Mouse (Mus musculus) testis, adult 2 months (tissue): Measurements from ENCODE around the gene Adgrv1.

Source experiments
- CTCF ChIP-seq: fragments of 200-500 bp; IDR thresholded peaks from 2 replicates; pipeline ENCODE4 v1.5.1; 2012; ENCODE audit warnings: low read depth, mild to moderate bottlenecking, inconsistent platforms, low read length, moderate library complexity; ENCODE audit not compliant: control insufficient read depth, insufficient read depth, insufficient replicate concordance
- POLR2A ChIP-seq: fragments of 200-500 bp; IDR thresholded peaks from 2 replicates; pipeline ENCODE4 v1.6.1; 2012; ENCODE audit warnings: low read depth, mild to moderate bottlenecking, inconsistent platforms, low read length, moderate library complexity; ENCODE audit not compliant: control insufficient read depth

DNA sequence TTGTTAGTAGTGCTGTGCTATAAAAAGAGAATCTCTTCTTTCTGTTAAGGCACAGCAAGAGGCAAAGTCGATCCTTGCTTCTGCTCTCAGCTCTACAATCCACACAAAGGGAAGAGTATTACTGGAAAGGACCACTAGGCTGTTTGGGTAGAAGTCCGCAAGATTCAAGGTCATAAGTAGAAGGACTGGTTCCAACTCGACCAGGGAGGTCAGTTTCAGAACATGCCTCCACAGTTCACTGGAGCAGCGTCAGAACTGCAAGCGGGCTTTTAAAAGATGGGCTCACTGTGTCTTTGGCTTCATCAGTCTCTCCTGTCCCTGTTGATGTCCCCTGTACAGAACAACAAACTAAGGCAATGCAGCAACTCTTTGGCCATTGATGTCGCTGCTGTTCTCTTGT, 363.9 kb downstream of the Adgrv1 start:
- no peak for TF ChIP-seq POLR2A
- no peak for TF ChIP-seq CTCF
